Mouse (Mus musculus) liver, adult 2 months (tissue): ENCODE data around the gene Atp6v1e1.

ENCODE experiments used
- CTCF ChIP-seq: fragments of 200-500 bp; IDR thresholded peaks from 2 replicates; pipeline ENCODE4 v1.5.1; 2011; ENCODE audit warnings: low read depth, low read length, control low read depth
- POLR2A ChIP-seq: fragments of 200-500 bp; IDR thresholded peaks from 2 replicates; pipeline ENCODE4 v1.6.1; 2011; ENCODE audit warnings: low read length, control low read depth; ENCODE audit not compliant: insufficient read depth; ENCODE audit errors: extremely low read depth

GRCm38 (mm10) chr6:120836389-120837151, 14.0 kb upstream of the Atp6v1e1 start:
- TF ChIP-seq CTCF = no peak
- no peak for TF ChIP-seq POLR2A
